Mouse (Mus musculus): ENCODE results near the gene Arpc2. TPM values are rescaled to one million over a fixed set of nuclear protein-coding genes. Genes with fewer than 3 reads are reported as not detected.

The Arpc2 gene
- total RNA-seq, 2 experiments from 2014 or later: 58.8 to 78.5 TPM

GRCm38 (mm10) chr1:74298157-74298750 is 62.4 kb downstream of the Arpc2 start:
- DNase-seq: no peak
- peak overlapping the region; percentile 69 for H3K4me3 ChIP-seq
- H3K27ac ChIP-seq: peak overlapping the region; percentile 97
- no peak for TF ChIP-seq CTCF (IDR thresholded peaks at IDR 0.05)
- intact Hi-C loops (cut with DNase I): no loop called here

GRCm38 (mm10) chr1:74298996-74299395 is 63.1 kb downstream of the Arpc2 start:
- peak; percentile 88 for DNase-seq
- intact Hi-C loops (cut with DNase I): no loop called here
- no peak for TF ChIP-seq CTCF (IDR thresholded peaks at IDR 0.05)
- Histone ChIP-seq H3K27ac (peak overlapping the region; percentile 97), H3K4me3 (peak overlapping the region; percentile 69)

GRCm38 (mm10) chr1:74300347-74301110 is 64.6 kb downstream of the Arpc2 start:
- intact Hi-C loops (cut with DNase I): no loop called here
- no peak for DNase-seq
- TF ChIP-seq CTCF (IDR thresholded peaks at IDR 0.05): no peak
- H3K4me3 ChIP-seq: peak overlapping the region; percentile 97
- peak overlapping the region; percentile 97 for H3K27ac ChIP-seq

- intact Hi-C loops (cut with DNase I): no loop called here
- no peak for TF ChIP-seq CTCF (IDR thresholded peaks at IDR 0.05)
- peak overlapping the region; percentile 97 for H3K4me3 ChIP-seq
- H3K27ac ChIP-seq: peak overlapping the region; percentile 97
- DNase-seq: no peak
These were observed 66.3 kb downstream of the Arpc2 start for GRCm38 (mm10) chr1:74302229-74302628.

GRCm38 (mm10) chr1:74302835-74303234 is 67.0 kb downstream of the Arpc2 start:
- intact Hi-C loops (cut with DNase I): no loop called here
- H3K4me3 ChIP-seq: peak overlapping the region; percentile 97
- peak overlapping the region; percentile 97 for H3K27ac ChIP-seq
- TF ChIP-seq CTCF (IDR thresholded peaks at IDR 0.05): no peak
- no peak for DNase-seq

GRCm38 (mm10) chr1:74303509-74304338 is 67.8 kb downstream of the Arpc2 start:
- DNase-seq: peak; percentile 93
- intact Hi-C loops (cut with DNase I): no loop called here
- TF ChIP-seq CTCF (IDR thresholded peaks at IDR 0.05): peak; percentile 22; the same call in 1 of the 2 replicates
- peak overlapping the region; percentile 97 for H3K4me3 ChIP-seq
- peak overlapping the region; percentile 97 for H3K27ac ChIP-seq

GRCm38 (mm10) chr1:74304339-74304790 is 68.5 kb downstream of the Arpc2 start:
- TF ChIP-seq CTCF (IDR thresholded peaks at IDR 0.05): no peak
- peak; percentile 58 for DNase-seq
- Histone ChIP-seq H3K27ac (peak overlapping the region; percentile 97), H3K4me3 (peak overlapping the region; percentile 97)
- intact Hi-C loops (cut with DNase I): no loop called here

- no peak for TF ChIP-seq CTCF (IDR thresholded peaks at IDR 0.05)
- no peak overlapping the region for H3K4me3 ChIP-seq
- H3K27ac ChIP-seq: peak overlapping the region; percentile 97; the same call in 1 of the 2 replicates
- intact Hi-C loops (cut with DNase I): no loop called here
- no peak for DNase-seq
These were observed 69.1 kb downstream of the Arpc2 start for GRCm38 (mm10) chr1:74304946-74305345.

GRCm38 (mm10) chr1:74305522-74305921 is 69.6 kb downstream of the Arpc2 start, which contains the start of gene Tmbim1:
TSS of gene Tmbim1 (minus strand) at chr1:74305622.
- TF ChIP-seq CTCF (IDR thresholded peaks at IDR 0.05): no peak
- DNase-seq: no peak
- intact Hi-C loops (cut with DNase I): no loop called here
- peak within 1 kb of the TSS; percentile 97 for H3K27ac ChIP-seq
- peak within 1 kb of the TSS; percentile 97 for H3K4me3 ChIP-seq

GRCm38 (mm10) chr1:74307146-74307545 is 71.3 kb downstream of the Arpc2 start:
- H3K27ac ChIP-seq: no peak overlapping the region
- no peak overlapping the region for H3K4me3 ChIP-seq
- no peak for TF ChIP-seq CTCF (IDR thresholded peaks at IDR 0.05)
- DNase-seq: no peak
- intact Hi-C loops (cut with DNase I): no loop called here

GRCm38 (mm10) chr1:74308001-74308964 is 72.4 kb downstream of the Arpc2 start:
- Histone ChIP-seq H3K27ac (no peak overlapping the region), H3K4me3 (no peak overlapping the region)
- no peak for TF ChIP-seq CTCF (IDR thresholded peaks at IDR 0.05)
- intact Hi-C loops (cut with DNase I): no loop called here
- no peak for DNase-seq
